Mouse (Mus musculus) heart, postnatal 0 days (tissue): ENCODE results near the gene Wfdc15b.

ENCODE experiments used
- CTCF ChIP-seq: IDR thresholded peaks from 2 replicates; pipeline ENCODE4 v1.5.1; 2016; ENCODE audit warnings: antibody characterized with exemption, control low read depth, low read depth
- EP300 ChIP-seq: IDR thresholded peaks from 2 replicates; pipeline ENCODE4 v1.6.1; 2016; ENCODE audit warnings: antibody characterized with exemption, low read depth

DNA sequence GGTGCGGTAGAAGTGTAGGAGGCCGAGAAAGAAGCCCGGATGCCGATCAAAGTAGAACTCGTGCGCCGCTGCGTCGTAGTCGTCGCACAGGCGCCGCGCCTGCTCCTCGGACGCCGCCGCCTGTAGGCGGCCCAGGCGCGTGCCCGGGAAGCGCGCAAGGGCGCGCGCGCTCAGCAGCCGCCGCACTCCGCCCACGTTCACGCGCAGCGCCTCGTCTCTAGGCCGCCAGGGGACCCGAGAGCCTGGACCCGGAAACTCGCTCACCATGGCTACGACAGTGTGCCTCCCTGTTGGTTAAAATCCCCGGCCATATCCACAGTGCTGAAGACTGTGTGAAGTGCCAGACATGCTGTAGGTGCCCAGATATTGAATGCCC lies 52.9 kb downstream of the Wfdc15b start:
- TF ChIP-seq CTCF (no peak), EP300 (no peak)
